Mouse (Mus musculus): ENCODE data around the gene Gm21983.

Gene Gm21983

GRCm38 (mm10) chr7:27180837-27181695 is at the start of gene Gm21983, which contains the start of gene Mia:
Gm21983 (minus strand) TSS chr7:27181086.
Mia (minus strand) TSS chr7:27181157.
- 76% methylated on average over 14 of the region's 14 CpGs for WGBS

GRCm38 (mm10) chr7:27228865-27229264 is 48.0 kb upstream of the Gm21983 start:
- WGBS: 11% methylated on average over 6 of the region's 6 CpGs

DNA sequence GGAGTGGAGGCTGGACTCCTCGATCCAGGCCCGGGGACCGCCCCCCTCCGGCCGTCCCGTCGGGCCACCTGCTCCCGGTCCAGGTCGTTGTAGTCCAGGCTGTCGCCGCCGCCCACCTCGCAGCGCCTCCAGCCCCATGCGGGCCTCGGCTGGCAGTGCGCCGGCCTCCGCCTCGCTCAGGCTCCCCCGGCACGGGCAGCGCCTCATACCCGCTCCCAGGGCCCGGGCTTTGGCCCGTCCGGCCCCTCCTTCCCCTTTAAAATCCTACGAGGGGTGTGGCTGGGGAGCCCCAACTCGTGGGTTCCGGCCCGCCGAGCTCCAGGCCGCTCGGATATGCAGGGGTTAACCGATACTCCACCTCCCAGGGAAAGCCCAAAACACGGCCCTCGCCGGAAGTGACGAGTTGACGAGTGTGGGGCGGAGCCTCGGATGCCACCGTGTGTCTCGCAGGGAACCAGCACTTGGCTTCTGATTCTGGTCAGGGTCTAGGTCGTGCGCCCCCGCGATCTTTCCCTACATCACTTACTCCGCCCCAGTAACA is 47.5 kb upstream of the Gm21983 start, which contains the start of gene Itpkc:
Itpkc (minus strand) TSS at position 381 of the 541 bp plus-strand sequence.
- under 1% methylated on average over 49 of the region's 49 CpGs for WGBS

DNA sequence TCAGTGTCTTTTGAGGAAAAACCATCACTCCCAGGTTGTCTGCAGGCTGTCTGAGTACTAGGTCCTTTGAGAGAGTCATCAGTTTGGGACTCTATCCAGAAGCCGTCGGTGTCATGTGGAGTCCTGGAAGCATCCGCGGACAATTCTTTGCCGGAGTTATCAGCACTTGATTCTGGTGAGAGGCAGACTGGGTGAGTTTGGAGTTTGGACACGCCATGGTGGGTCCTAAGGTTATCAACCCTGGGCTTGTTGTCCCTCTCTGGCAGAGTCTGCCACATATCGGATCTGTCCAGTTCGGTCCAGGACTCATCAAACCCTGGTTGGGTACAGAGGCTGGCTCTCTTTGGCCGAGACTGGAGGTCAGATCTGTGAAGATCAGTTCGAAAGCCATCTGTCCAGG is 46.8 kb upstream of the Gm21983 start:
- 1% methylated on average over 10 of the region's 10 CpGs for WGBS

- WGBS: 21% methylated on average over 9 of the region's 9 CpGs
These were observed 46.4 kb upstream of the Gm21983 start for GRCm38 (mm10) chr7:27227276-27227675.

DNA sequence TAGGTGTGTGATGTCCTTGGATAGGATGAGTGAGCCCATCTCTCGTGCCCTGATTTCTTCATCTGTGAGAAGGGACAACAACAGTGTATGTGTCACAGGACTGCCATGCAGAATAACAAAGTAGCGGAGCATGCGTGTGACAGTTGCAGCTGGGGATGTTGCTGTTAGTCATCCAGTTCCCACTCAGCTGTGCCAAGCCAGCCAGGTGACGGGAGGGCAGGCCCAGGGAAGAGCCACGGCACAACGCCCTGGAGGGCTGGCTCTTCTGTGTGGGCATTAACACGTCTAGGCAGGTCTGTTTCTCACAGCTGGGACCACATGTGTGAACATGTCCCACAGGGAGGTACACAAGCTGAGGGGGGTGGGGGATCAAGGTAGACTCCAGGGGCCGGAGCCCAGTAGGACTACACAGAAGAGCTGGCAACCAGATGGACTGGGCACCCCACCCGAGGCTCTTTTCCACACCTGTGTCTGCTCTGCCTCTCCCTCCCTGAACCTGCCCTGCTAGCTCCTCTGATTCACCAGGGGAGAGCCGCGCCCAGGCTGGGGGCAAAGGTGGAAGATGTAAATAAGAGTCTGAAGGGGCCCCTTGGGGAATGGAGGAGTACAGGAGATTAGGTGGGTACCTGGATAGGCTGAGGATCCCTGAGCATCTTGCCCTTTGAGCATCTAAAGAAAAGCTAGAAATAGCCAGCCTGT is 44.1 kb upstream of the Gm21983 start:
- WGBS: 51% methylated on average over 11 of the region's 11 CpGs

DNA sequence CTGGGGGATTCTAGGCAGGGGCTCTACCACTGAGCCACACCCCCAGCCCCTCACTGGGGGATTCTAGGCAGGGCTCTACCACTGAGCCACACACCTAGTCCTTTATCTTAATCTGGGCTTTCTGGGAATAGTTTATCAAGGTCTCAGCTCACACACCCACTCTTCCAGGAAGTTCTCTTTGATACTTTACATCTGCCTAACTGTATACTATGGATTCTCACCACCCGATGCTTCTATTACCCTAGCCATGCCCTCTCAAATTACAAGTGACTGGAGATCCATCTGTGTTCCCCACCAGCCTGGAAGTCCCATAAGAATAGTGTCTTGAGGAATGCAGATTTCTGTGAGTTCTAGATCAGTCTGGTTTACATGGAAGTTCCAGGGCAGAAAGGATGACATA is 41.7 kb upstream of the Gm21983 start:
- 76% methylated on average over 1 of the region's 1 CpGs for WGBS

- WGBS: 72% methylated on average over 6 of the region's 6 CpGs
These were observed 41.1 kb upstream of the Gm21983 start for GRCm38 (mm10) chr7:27221939-27222338.

DNA sequence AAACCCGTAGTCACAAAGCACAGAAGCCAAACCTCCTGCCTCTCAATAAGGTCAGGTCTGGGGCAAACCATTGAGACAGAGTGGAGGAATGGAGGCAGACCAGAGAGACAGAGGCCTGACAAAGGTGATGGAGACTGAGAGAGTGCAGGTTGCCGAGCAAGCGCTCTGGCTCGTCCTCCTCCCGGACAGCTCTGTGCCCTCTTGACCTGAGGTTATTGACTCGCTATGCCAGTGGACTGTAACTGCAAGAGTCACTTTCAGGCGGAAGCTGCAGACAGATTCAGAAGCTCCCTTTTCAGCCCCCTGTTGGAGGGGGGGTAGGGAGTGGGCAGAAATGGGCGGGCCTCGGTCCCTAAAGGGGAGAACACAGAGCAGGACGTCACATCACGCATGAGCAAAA is 39.1 kb upstream of the Gm21983 start:
- 91% methylated on average over 11 of the region's 11 CpGs for WGBS

- WGBS: 64% methylated on average over 7 of the region's 7 CpGs
These were observed 37.7 kb upstream of the Gm21983 start for GRCm38 (mm10) chr7:27218586-27218985.

- WGBS: 71% methylated on average over 2 of the region's 2 CpGs
These were observed 31.7 kb upstream of the Gm21983 start for GRCm38 (mm10) chr7:27212626-27213025.

- 93% methylated on average over 8 of the region's 8 CpGs for WGBS
These were observed 23.0 kb upstream of the Gm21983 start for GRCm38 (mm10) chr7:27203730-27204449.

- WGBS: 89% methylated on average over 8 of the region's 8 CpGs
These were observed 17.9 kb upstream of the Gm21983 start for GRCm38 (mm10) chr7:27198779-27199178.

DNA sequence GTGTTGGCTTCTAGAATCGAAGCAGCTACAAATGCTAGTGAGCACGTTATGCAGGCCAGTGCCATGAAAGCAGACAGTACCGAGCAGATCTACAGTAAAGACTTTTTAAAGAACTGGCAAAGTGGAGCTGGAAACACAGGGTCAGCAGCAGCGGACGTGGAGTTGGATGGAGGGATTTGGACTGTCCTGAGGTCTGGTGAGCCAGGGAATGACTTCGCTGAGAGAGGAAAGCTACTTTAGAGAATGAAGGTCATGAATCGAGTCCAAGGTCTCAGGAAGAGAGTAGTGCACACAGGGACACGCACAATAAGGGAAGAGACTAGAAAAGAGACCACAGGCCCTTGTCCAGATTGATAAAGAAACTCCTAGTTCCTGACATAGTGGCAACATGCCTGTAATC is 16.7 kb upstream of the Gm21983 start:
- 93% methylated on average over 8 of the region's 8 CpGs for WGBS

DNA sequence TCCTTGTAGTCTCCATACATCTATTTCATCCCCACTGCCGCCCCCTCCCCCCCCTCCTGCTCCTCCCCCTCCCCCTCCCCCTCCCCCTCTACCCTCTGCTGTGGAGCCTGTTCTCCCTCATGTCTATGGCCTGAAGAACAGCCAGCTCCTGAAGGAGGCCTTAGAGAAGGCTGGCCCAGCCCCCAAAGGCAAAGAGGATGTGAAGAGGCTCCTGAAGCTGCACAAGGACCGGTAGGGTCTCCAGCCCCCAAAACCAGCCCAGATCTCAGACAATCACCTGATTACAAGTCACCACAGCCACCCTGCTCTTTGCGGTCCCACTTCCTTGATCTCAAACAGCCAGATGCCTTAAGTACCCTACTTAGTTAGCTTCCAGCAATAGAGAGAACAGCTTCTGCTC is 16.2 kb upstream of the Gm21983 start:
- 85% methylated on average over 3 of the region's 3 CpGs for WGBS

- WGBS: 1% methylated on average over 64 of the region's 64 CpGs
These were observed 15.1 kb upstream of the Gm21983 start, which contains the start of the genes BC024978 and Snrpa for GRCm38 (mm10) chr7:27195681-27196611. BC024978 (plus strand) TSS chr7:27195781. Snrpa (minus strand) TSS chr7:27196271.

- 66% methylated on average over 4 of the region's 4 CpGs for WGBS
These were observed 12.8 kb upstream of the Gm21983 start for GRCm38 (mm10) chr7:27193731-27194130.

- WGBS: 96% methylated on average over 5 of the region's 5 CpGs
These were observed 11.5 kb upstream of the Gm21983 start for GRCm38 (mm10) chr7:27192434-27192833.

DNA sequence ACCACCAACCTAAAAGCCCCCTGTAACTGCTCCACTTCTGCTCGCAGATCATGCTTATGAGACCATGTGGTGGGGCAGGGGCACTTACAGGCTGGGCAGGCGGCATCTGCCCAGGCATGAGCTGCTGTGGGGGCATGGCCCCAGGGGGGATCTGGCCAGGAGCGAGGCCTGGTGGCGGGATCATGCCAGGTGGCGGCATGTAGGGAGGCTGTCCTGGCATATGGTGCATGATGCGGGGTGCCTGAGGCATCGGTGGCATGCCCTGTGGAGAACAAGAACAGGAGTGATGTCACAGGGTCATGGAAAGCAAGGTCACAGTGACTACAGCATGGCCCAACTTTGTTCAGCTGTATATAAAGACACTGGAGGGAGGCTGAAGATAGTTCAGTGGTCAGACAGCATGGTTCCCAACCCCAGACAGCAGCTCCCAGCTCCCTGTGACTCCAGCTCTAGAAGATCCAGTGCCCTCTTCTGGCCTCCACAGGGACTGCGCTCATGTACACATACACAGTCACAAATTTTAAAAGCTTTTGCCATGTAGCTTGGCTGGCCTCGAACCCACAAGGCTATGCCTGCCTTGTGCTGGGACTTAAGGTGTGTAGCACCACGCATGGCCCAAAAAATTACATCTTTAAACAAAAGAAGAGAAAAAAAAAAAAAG is 8.5 kb upstream of the Gm21983 start:
- 93% methylated on average over 10 of the region's 10 CpGs for WGBS

DNA sequence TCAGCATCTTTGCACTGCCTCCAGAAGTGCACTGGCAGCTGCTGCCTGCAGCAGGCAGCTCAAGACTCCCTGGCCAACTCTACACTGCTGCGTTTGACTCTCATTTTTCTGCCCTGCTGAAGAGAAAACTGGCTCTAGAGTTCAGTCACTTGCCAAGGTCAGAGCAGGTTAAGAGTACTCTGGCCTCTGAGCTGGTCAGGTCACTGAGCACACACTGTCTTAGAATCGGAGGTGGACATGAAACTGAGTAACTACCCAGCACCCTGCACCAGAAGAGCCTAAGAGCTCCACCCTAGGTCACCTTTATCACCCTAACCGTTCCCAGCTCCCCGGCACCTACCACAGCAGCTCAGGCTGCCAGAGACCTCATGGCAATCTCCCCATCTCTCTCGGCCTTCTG is 5.1 kb upstream of the Gm21983 start:
- 82% methylated on average over 5 of the region's 5 CpGs for WGBS

All from cerebral cortex, adult 2 months (tissue).